ENCODE assay signal across 21 mouse cellular contexts in genomic region chr19:41341677-41342076, GRCm38 (mm10). TPM values are rescaled to one million over a fixed set of nuclear protein-coding genes. Genes with fewer than 3 reads are reported as not detected.
A peak's percentile ranks its signal among the peaks of the same experiment; 100 is the strongest.
DNase-seq lines count a peak whose midpoint lies in the region; ATAC-seq and TF ChIP-seq lines count a peak whose summit lies in the region.
"Had no signal": no experiment of that assay in that cellular context is flagged by ENCODE, and none has a peak within 500 bp of the region (broad histone marks: within the 10 kb centered on the region; RNA-seq: fewer than 3 reads in every experiment).

No protein-coding gene starts in this region.

- H3K4me1 ChIP-seq in spleen, adult 2 months (ENCODE audit: control insufficient read depth, insufficient read depth, insufficient read length): peaks cover 54% of the 10 kb centered on the region
- H3K4me1 ChIP-seq in forebrain, embryonic 14.5 days (ENCODE audit: control insufficient read depth, insufficient read depth, low read length): peaks cover 7% of the 10 kb centered on the region

- no peak overlapping the region for H3K4me3 ChIP-seq in spleen, adult 2 months (ENCODE audit: extremely low read depth, insufficient read depth, insufficient read length)
- no peak overlapping the region for H3K4me3 ChIP-seq in macrophage (ENCODE audit: inconsistent target)
- no peak overlapping the region for H3K4me3 ChIP-seq in forebrain, embryonic 14.5 days (ENCODE audit: low read depth, low read length)
- H3K4me3 ChIP-seq: forebrain, embryonic 10.5 days; hindbrain, embryonic 15.5 days had no signal

- peaks cover 69% of the 10 kb centered on the region for H3K79me2 ChIP-seq in macrophage (ENCODE audit: inconsistent target)

- peak in 1 of 2 experiments; percentile 33 for DNase-seq in spleen, adult 2 months (ENCODE audit: low read depth in 1 of 2, low spot score in 2 of 2)
- no peak for DNase-seq in spleen, adult 18-20 months
- DNase-seq in Muller cell, postnatal 12 days (ENCODE audit: inconsistent ontology term): peak; percentile 46
- no peak for DNase-seq in left cerebral cortex, postnatal 14 days (ENCODE audit: low spot score in 2 of 2)
- DNase-seq in forebrain, embryonic 14.5 days (ENCODE audit: low spot score): no peak
- no peak for DNase-seq in retina, embryonic 14.5 days (ENCODE audit: low spot score)
- DNase-seq: adrenal gland, adult 2 months; cerebellum, adult 11 months; cerebellum, adult 9-11 months; gastrocnemius, postnatal 36 days; kidney, adult 2 months; kidney, postnatal 10 days; right cerebral cortex, postnatal 14 days; thymus, adult 2 months; thymus, postnatal 4 days had no signal

- no peak for TF ChIP-seq CTCF in spleen, adult 2 months (IDR thresholded peaks at IDR 0.05; ENCODE audit: extremely low read depth, insufficient read depth, insufficient read length, insufficient replicate concordance)

- no peak overlapping the region for H3K4me2 ChIP-seq in forebrain, embryonic 14.5 days (ENCODE audit: low read length)
- H3K4me2 ChIP-seq: hindbrain, embryonic 15.5 days; midbrain, embryonic 11.5 days had no signal

- 21% methylated on average over 5 of the region's 5 CpGs for whole genome bisulfite sequencing in spleen, adult 2 months
- 2% methylated on average over 5 of the region's 5 CpGs for WGBS in macrophage (ENCODE audit: missing documents)
- 78% methylated on average over 5 of the region's 5 CpGs for WGBS in forebrain, embryonic 14.5 days

- no peak overlapping the region for H3K9ac ChIP-seq in forebrain, embryonic 14.5 days (ENCODE audit: low read length)
- H3K9ac ChIP-seq: hindbrain, embryonic 15.5 days had no signal

- no peak for TF ChIP-seq POLR2A in spleen, adult 2 months (IDR thresholded peaks at IDR 0.05; ENCODE audit: low read depth, low read length)

- no peak for ATAC-seq in forebrain, embryonic 14.5 days
- ATAC-seq: CD4-positive, CD25-positive, alpha-beta regulatory T cell, adult 4 months; lung, postnatal 0 days had no signal

- H3K36me3 ChIP-seq in spleen, adult 2 months (ENCODE audit: control insufficient read depth, insufficient read depth, low read length): no peaks in the 10 kb centered on the region
- no peaks in the 10 kb centered on the region for H3K36me3 ChIP-seq in macrophage (ENCODE audit: inconsistent target)
- H3K36me3 ChIP-seq in forebrain, embryonic 14.5 days (ENCODE audit: control insufficient read depth, insufficient read depth, low read length): no peaks in the 10 kb centered on the region
- H3K36me3 ChIP-seq: forebrain, embryonic 10.5 days; hindbrain, embryonic 15.5 days had no signal

- intact Hi-C loops in left cerebral cortex, postnatal 14 days (cut with DNase I): no loop called here

- no peaks in the 10 kb centered on the region for H3K27me3 ChIP-seq in spleen, adult 2 months (ENCODE audit: control insufficient read depth, insufficient read depth, low read length)
- H3K27me3 ChIP-seq in forebrain, embryonic 14.5 days (replicated peaks; ENCODE audit: control insufficient read depth, insufficient read depth, low read length): no peaks in the 10 kb centered on the region
- H3K27me3 ChIP-seq: hindbrain, embryonic 15.5 days had no signal

- H3K27ac ChIP-seq in spleen, adult 2 months (ENCODE audit: insufficient read depth, low read length): peak overlapping the region; percentile 60
- peak overlapping the region; percentile 98 for H3K27ac ChIP-seq in macrophage
- H3K27ac ChIP-seq in forebrain, embryonic 14.5 days (ENCODE audit: low read depth, low read length): no peak overlapping the region
- H3K27ac ChIP-seq: forebrain, embryonic 10.5 days; hindbrain, embryonic 15.5 days had no signal

- no peaks in the 10 kb centered on the region for H3K9me3 ChIP-seq in forebrain, embryonic 14.5 days (replicated peaks; ENCODE audit: control insufficient read depth, low read length)
- H3K9me3 ChIP-seq: forebrain, embryonic 10.5 days; hindbrain, embryonic 15.5 days had no signal

RNA-seq across cellular contexts. Expression of gene Pik3ap1, which starts 43.2 kb away (rescaled TPM):
- polyA plus RNA-seq in spleen, adult 2 months (2012; rRNA removed): 40.7 and 45.8 TPM in 2 replicates
- total RNA-seq in macrophage (2018; cell fraction: chromatin; rRNA removed): 1,000 to 10,000 TPM in 4 of 26 experiments, 100 to 1,000 TPM in 22; 407 to 1,215 (median 770) TPM
- total RNA-seq in macrophage (2018; cell fraction: cytosol; rRNA removed): 1,000 to 10,000 TPM in 2 of 26 experiments, 100 to 1,000 TPM in 24; 359 to 1,029 (median 645) TPM
- total RNA-seq in macrophage (2018; cell fraction: nucleus; rRNA removed): 100 to 1,000 TPM; 383 to 992 (median 819) TPM
- 244 to 547 TPM (median 285 TPM) in 3 replicates for polyA plus RNA-seq in macrophage (2018)
- total RNA-seq in left cerebral cortex, postnatal 14 days (2021): 1 to 10 TPM; 2.2 to 2.5 TPM
- 1.7 and 1.8 TPM in 2 replicates for polyA plus RNA-seq in forebrain, embryonic 14.5 days (2014; fragmentation: Nextera tagmentation; extraction: Ambion mirVana)

Comparison
In these comparisons a context has a peak if more than half of its experiments do, and no peak if none do; other contexts are left out.
1. RNA of gene Pik3ap1, which starts 43.2 kb away (polyA plus RNA-seq): 244 to 547 TPM in macrophage and 40.7 to 45.8 TPM in spleen, adult 2 months; 1.7 to 1.8 TPM in forebrain, embryonic 14.5 days; every median in the first group is over 10 times any median in the second.